Mouse (Mus musculus) splenic B cell, adult 2 months (primary cell): ENCODE data around the gene Bmpr1a.
"Not testable (repeated sequence)": the region's sequence is repeated elsewhere in the genome, so short reads cannot be mapped to it uniquely, and the experiment has no call there.

Experiments
- DNase-seq: peaks from one replicate; pipeline ENCODE4 v3.0.0-alpha.2; 2011; ENCODE audit warnings: low read depth, low spot score
- H3K27me3 ChIP-seq: 2 replicates; pipeline ENCODE4 v1.6.1; 2012; ENCODE audit warnings: mild to moderate bottlenecking, low read length, moderate library complexity, mixed read lengths; ENCODE audit not compliant: control insufficient read depth, poor library complexity, insufficient read depth, severe bottlenecking
- H3K36me3 ChIP-seq: 2 replicates; pipeline ENCODE4 v1.6.1; 2012; ENCODE audit warnings: mild to moderate bottlenecking, low read length, moderate library complexity, mixed read lengths; ENCODE audit not compliant: control insufficient read depth, poor library complexity, insufficient read depth, severe bottlenecking

The Bmpr1a gene

GRCm38 (mm10) chr14:34449807-34450206 lies 53.3 kb downstream of the Bmpr1a start:
- Histone ChIP-seq H3K27me3 (no peaks in the 10 kb centered on the region), H3K36me3 (no peaks in the 10 kb centered on the region)
- DNase-seq = no peak

- Histone ChIP-seq H3K27me3 (no peaks in the 10 kb centered on the region), H3K36me3 (no peaks in the 10 kb centered on the region)
- DNase-seq = no peak
These were observed 54.7 kb downstream of the Bmpr1a start for GRCm38 (mm10) chr14:34448398-34448797.

GRCm38 (mm10) chr14:34447659-34448058 lies 55.5 kb downstream of the Bmpr1a start:
- H3K36me3 ChIP-seq = no peaks in the 10 kb centered on the region
- DNase-seq = no peak

GRCm38 (mm10) chr14:34446624-34447023 lies 56.5 kb downstream of the Bmpr1a start:
- Histone ChIP-seq H3K36me3 (no peaks in the 10 kb centered on the region), H3K27me3 (no peaks in the 10 kb centered on the region)
- DNase-seq = no peak

More at GRCm38 (mm10) chr14:34447659-34448058, 55.5 kb downstream of the Bmpr1a start:
- no peaks in the 10 kb centered on the region for H3K27me3 ChIP-seq

- no peaks in the 10 kb centered on the region for H3K36me3 ChIP-seq
- no peak for DNase-seq
- H3K27me3 ChIP-seq = no peaks in the 10 kb centered on the region
These were observed 57.8 kb downstream of the Bmpr1a start for GRCm38 (mm10) chr14:34445348-34445747.

- Histone ChIP-seq H3K27me3 (no peaks in the 10 kb centered on the region), H3K36me3 (no peaks in the 10 kb centered on the region)
- DNase-seq = no peak
These were observed 58.2 kb downstream of the Bmpr1a start for GRCm38 (mm10) chr14:34444924-34445323.

GRCm38 (mm10) chr14:34444368-34444767 lies 58.8 kb downstream of the Bmpr1a start:
- Histone ChIP-seq H3K36me3 (no peaks in the 10 kb centered on the region), H3K27me3 (no peaks in the 10 kb centered on the region)
- DNase-seq = no peak

GRCm38 (mm10) chr14:34442531-34442930 lies 60.6 kb downstream of the Bmpr1a start:
- no peak for DNase-seq
- H3K36me3 ChIP-seq = no peaks in the 10 kb centered on the region
- no peaks in the 10 kb centered on the region for H3K27me3 ChIP-seq

- H3K27me3 ChIP-seq = no peaks in the 10 kb centered on the region
- H3K36me3 ChIP-seq = no peaks in the 10 kb centered on the region
- DNase-seq = no peak
These were observed 62.5 kb downstream of the Bmpr1a start for GRCm38 (mm10) chr14:34440526-34441066.

GRCm38 (mm10) chr14:34429069-34429468 lies 74.1 kb downstream of the Bmpr1a start:
- H3K36me3 ChIP-seq = no peaks in the 10 kb centered on the region
- no peaks in the 10 kb centered on the region for H3K27me3 ChIP-seq
- DNase-seq = no peak

GRCm38 (mm10) chr14:34428274-34428673 lies 74.9 kb downstream of the Bmpr1a start:
- Histone ChIP-seq H3K27me3 (no peaks in the 10 kb centered on the region), H3K36me3 (no peaks in the 10 kb centered on the region)
- DNase-seq = no peak

GRCm38 (mm10) chr14:34421078-34421477 lies 82.1 kb downstream of the Bmpr1a start:
- no peak for DNase-seq
- H3K36me3 ChIP-seq = no peaks in the 10 kb centered on the region

GRCm38 (mm10) chr14:34417501-34417900 lies 85.6 kb downstream of the Bmpr1a start:
- DNase-seq = no peak
- no peaks in the 10 kb centered on the region for H3K36me3 ChIP-seq
- H3K27me3 ChIP-seq = no peaks in the 10 kb centered on the region

More at GRCm38 (mm10) chr14:34421078-34421477, 82.1 kb downstream of the Bmpr1a start:
- no peaks in the 10 kb centered on the region for H3K27me3 ChIP-seq

- not testable (repeated sequence) for H3K27me3 ChIP-seq, H3K36me3 ChIP-seq, DNase-seq
These were observed 86.2 kb downstream of the Bmpr1a start for GRCm38 (mm10) chr14:34416946-34417345.

- no peak for DNase-seq
- H3K36me3 ChIP-seq = no peaks in the 10 kb centered on the region
- H3K27me3 ChIP-seq = no peaks in the 10 kb centered on the region
These were observed 90.8 kb downstream of the Bmpr1a start for GRCm38 (mm10) chr14:34412164-34412896.
